Mouse (Mus musculus) limb, embryonic 15.5 days (tissue): ENCODE results near the gene Nlrc3. TPM values are rescaled to one million over a fixed set of nuclear protein-coding genes. Genes with fewer than 3 reads are reported as not detected.
"Not testable (repeated sequence)": the region's sequence is repeated elsewhere in the genome, so short reads cannot be mapped to it uniquely, and the experiment has no call there.

Experiments used
- ATAC-seq: fragments of 200-750 bp; cut with Nextera tagmentation; 2 replicates; pipeline ENCODE4 v1.8.0; 2017; ENCODE audit warnings: low read depth, moderate TSS enrichment; ENCODE audit not compliant: insufficient number of reproducible peaks, low FRiP score, low TSS enrichment
- H3K27ac ChIP-seq: fragments of 300-500 bp; sonication (generic); 2 replicates; pipeline ENCODE4 v1.5.1; 2015; ENCODE audit warnings: moderate library complexity, mild to moderate bottlenecking, inconsistent platforms
- H3K27me3 ChIP-seq: fragments of 300-500 bp; sonication (generic); 2 replicates; pipeline ENCODE4 v1.6.1; 2015; ENCODE audit warnings: inconsistent platforms
- H3K36me3 ChIP-seq: fragments of 300-500 bp; sonication (generic); 2 replicates; pipeline ENCODE4 v1.6.1; 2015; ENCODE audit warnings: inconsistent platforms
- H3K4me1 ChIP-seq: fragments of 300-500 bp; sonication (generic); 2 replicates; pipeline ENCODE4 v1.6.1; 2015; ENCODE audit warnings: inconsistent platforms
- H3K4me2 ChIP-seq: fragments of 300-500 bp; sonication (generic); 2 replicates; pipeline ENCODE4 v1.6.1; 2015; ENCODE audit warnings: mild to moderate bottlenecking, inconsistent platforms
- H3K4me3 ChIP-seq: fragments of 300-500 bp; sonication (generic); 2 replicates; pipeline ENCODE4 v1.5.1; 2015; ENCODE audit warnings: mild to moderate bottlenecking, inconsistent platforms
- H3K9ac ChIP-seq: fragments of 300-500 bp; sonication (generic); 2 replicates; pipeline ENCODE4 v1.6.1; 2015; ENCODE audit warnings: inconsistent platforms
- H3K9me3 ChIP-seq: fragments of 300-500 bp; sonication (generic); 2 replicates; pipeline ENCODE4 v1.6.1; 2016; ENCODE audit warnings: inconsistent platforms
- WGBS: fragments of 180-500 bp; shearing (Covaris S2); methylation state at CpG from one replicate; pipeline ENCODE4 v1.1.7; 2015; 5-methylcytosine and 5-hydroxymethylcytosine counted together
- polyA plus RNA-seq: library from polyadenylated mRNA; unstranded; fragments of >200 nt; fragmentation: Nextera tagmentation; extraction: Ambion mirVana; gene quantifications from 2 replicates; pipeline ENCODE4 v1.2.1, GENCODE M21; 2015

Gene Nlrc3
- polyA plus RNA-seq, 1 experiment from 2014 or later, result 1.00 TPM

- H3K36me3 ChIP-seq, result peaks cover 47% of the 10 kb centered on the region
- WGBS, result 54% methylated on average over 3 of the region's 3 CpGs
- H3K4me1 ChIP-seq, result no peaks in the 10 kb centered on the region
- no peak for ATAC-seq
- no peak overlapping the region for H3K9ac ChIP-seq
- no peaks in the 10 kb centered on the region for H3K9me3 ChIP-seq
- no peak overlapping the region for H3K4me2 ChIP-seq
- no peak overlapping the region for H3K27ac ChIP-seq
- no peaks in the 10 kb centered on the region for H3K27me3 ChIP-seq
- H3K4me3 ChIP-seq, result no peak overlapping the region
These were observed 280 bp upstream of the Nlrc3 start for GRCm38 (mm10) chr16:3976712-3977111.

GRCm38 (mm10) chr16:3975658-3976057 lies 774 bp downstream of the Nlrc3 start:
- Histone ChIP-seq H3K4me2 (no peak overlapping the region), H3K27me3 (no peaks in the 10 kb centered on the region), H3K9me3 (no peaks in the 10 kb centered on the region), H3K27ac (no peak overlapping the region), H3K36me3 (peaks cover 36% of the 10 kb centered on the region), H3K4me1 (no peaks in the 10 kb centered on the region), H3K4me3 (no peak overlapping the region), H3K9ac (no peak overlapping the region)
- 80% methylated on average over 7 of the region's 7 CpGs for WGBS
- ATAC-seq, result no peak

- WGBS, result 90% methylated on average over 19 of the region's 19 CpGs
- ATAC-seq, H3K27me3 ChIP-seq, H3K27ac ChIP-seq, H3K9ac ChIP-seq, H3K4me1 ChIP-seq, H3K4me3 ChIP-seq, H3K4me2 ChIP-seq, H3K9me3 ChIP-seq: not testable (repeated sequence)
- H3K36me3 ChIP-seq, result peaks cover 24% of the 10 kb centered on the region
These were observed 2.0 kb downstream of the Nlrc3 start for GRCm38 (mm10) chr16:3974456-3974855.

- ATAC-seq, result no peak
- H3K27me3 ChIP-seq, result no peaks in the 10 kb centered on the region
- 82% methylated on average over 3 of the region's 3 CpGs for WGBS
- H3K4me1 ChIP-seq, result no peaks in the 10 kb centered on the region
- H3K27ac ChIP-seq, result no peak overlapping the region
- H3K4me3 ChIP-seq, result no peak overlapping the region
- no peak overlapping the region for H3K9ac ChIP-seq
- H3K4me2 ChIP-seq, result no peak overlapping the region
- no peaks in the 10 kb centered on the region for H3K36me3 ChIP-seq
- H3K9me3 ChIP-seq, result no peaks in the 10 kb centered on the region
These were observed 10.9 kb downstream of the Nlrc3 start for GRCm38 (mm10) chr16:3965534-3965933.

GRCm38 (mm10) chr16:3964990-3965389 lies 11.4 kb downstream of the Nlrc3 start:
- no peaks in the 10 kb centered on the region for H3K9me3 ChIP-seq
- H3K4me1 ChIP-seq, result no peaks in the 10 kb centered on the region
- no peaks in the 10 kb centered on the region for H3K27me3 ChIP-seq
- no peak for ATAC-seq
- H3K27ac ChIP-seq, result no peak overlapping the region
- H3K36me3 ChIP-seq, result no peaks in the 10 kb centered on the region
- no peak overlapping the region for H3K4me2 ChIP-seq
- H3K9ac ChIP-seq, result no peak overlapping the region
- H3K4me3 ChIP-seq, result no peak overlapping the region
- 70% methylated on average over 10 of the region's 10 CpGs for WGBS

GRCm38 (mm10) chr16:3959261-3959660 lies 17.2 kb downstream of the Nlrc3 start:
- H3K9ac ChIP-seq, result no peak overlapping the region
- H3K36me3 ChIP-seq, result no peaks in the 10 kb centered on the region
- H3K27me3 ChIP-seq, result no peaks in the 10 kb centered on the region
- no peaks in the 10 kb centered on the region for H3K9me3 ChIP-seq
- no peak overlapping the region for H3K4me3 ChIP-seq
- H3K27ac ChIP-seq, result no peak overlapping the region
- no peak overlapping the region for H3K4me2 ChIP-seq
- ATAC-seq, result no peak
- no peaks in the 10 kb centered on the region for H3K4me1 ChIP-seq
- 52% methylated on average over 2 of the region's 2 CpGs for whole genome bisulfite sequencing

GRCm38 (mm10) chr16:3956369-3956768 lies 20.1 kb downstream of the Nlrc3 start:
- Histone ChIP-seq H3K4me1 (no peaks in the 10 kb centered on the region), H3K36me3 (no peaks in the 10 kb centered on the region), H3K4me3 (no peak overlapping the region), H3K27ac (no peak overlapping the region), H3K9ac (no peak overlapping the region), H3K4me2 (no peak overlapping the region), H3K9me3 (no peaks in the 10 kb centered on the region), H3K27me3 (no peaks in the 10 kb centered on the region)
- no peak for ATAC-seq
- WGBS, result 78% methylated on average over 6 of the region's 6 CpGs

GRCm38 (mm10) chr16:3951141-3951540 lies 25.3 kb downstream of the Nlrc3 start:
- H3K9ac ChIP-seq, result no peak overlapping the region
- 88% methylated on average over 1 of the region's 1 CpGs for WGBS
- ATAC-seq, result no peak
- no peaks in the 10 kb centered on the region for H3K36me3 ChIP-seq
- H3K9me3 ChIP-seq, result no peaks in the 10 kb centered on the region
- no peak overlapping the region for H3K27ac ChIP-seq
- no peaks in the 10 kb centered on the region for H3K4me1 ChIP-seq
- no peak overlapping the region for H3K4me3 ChIP-seq
- H3K27me3 ChIP-seq, result no peaks in the 10 kb centered on the region
- no peak overlapping the region for H3K4me2 ChIP-seq

GRCm38 (mm10) chr16:3934701-3935100 lies 41.7 kb downstream of the Nlrc3 start:
- 84% methylated on average over 4 of the region's 4 CpGs for WGBS
- no peak overlapping the region for H3K4me3 ChIP-seq
- H3K36me3 ChIP-seq, result peaks cover 81% of the 10 kb centered on the region
- H3K9ac ChIP-seq, result no peak overlapping the region
- H3K4me1 ChIP-seq, result no peaks in the 10 kb centered on the region
- H3K4me2 ChIP-seq, result no peak overlapping the region
- ATAC-seq, result no peak
- no peaks in the 10 kb centered on the region for H3K27me3 ChIP-seq
- no peak overlapping the region for H3K27ac ChIP-seq
- H3K9me3 ChIP-seq, result no peaks in the 10 kb centered on the region

GRCm38 (mm10) chr16:3934091-3934490 lies 42.3 kb downstream of the Nlrc3 start:
- H3K36me3 ChIP-seq, result peaks cover 83% of the 10 kb centered on the region
- ATAC-seq, result no peak
- no peak overlapping the region for H3K9ac ChIP-seq
- H3K4me1 ChIP-seq, result no peaks in the 10 kb centered on the region
- H3K27me3 ChIP-seq, result no peaks in the 10 kb centered on the region
- H3K4me2 ChIP-seq, result no peak overlapping the region
- H3K4me3 ChIP-seq, result no peak overlapping the region
- 96% methylated on average over 1 of the region's 1 CpGs for WGBS
- H3K27ac ChIP-seq, result no peak overlapping the region
- no peaks in the 10 kb centered on the region for H3K9me3 ChIP-seq

- H3K36me3 ChIP-seq, result peaks cover 81% of the 10 kb centered on the region
- WGBS, result 92% methylated on average over 6 of the region's 6 CpGs
- no peak overlapping the region for H3K27ac ChIP-seq
These were observed 42.9 kb downstream of the Nlrc3 start for GRCm38 (mm10) chr16:3933536-3933935.

GRCm38 (mm10) chr16:3929151-3929550 lies 47.3 kb downstream of the Nlrc3 start:
- no peak overlapping the region for H3K4me3 ChIP-seq
- H3K27me3 ChIP-seq, result no peaks in the 10 kb centered on the region
- H3K9me3 ChIP-seq, result no peaks in the 10 kb centered on the region
- H3K4me1 ChIP-seq, result no peaks in the 10 kb centered on the region
- no peak overlapping the region for H3K27ac ChIP-seq
- WGBS, result 84% methylated on average over 7 of the region's 7 CpGs
- ATAC-seq, result no peak
- peaks cover 71% of the 10 kb centered on the region for H3K36me3 ChIP-seq
- H3K9ac ChIP-seq, result no peak overlapping the region
- H3K4me2 ChIP-seq, result no peak overlapping the region

More at GRCm38 (mm10) chr16:3933536-3933935, 42.9 kb downstream of the Nlrc3 start:
- no peak overlapping the region for H3K4me3 ChIP-seq
- no peaks in the 10 kb centered on the region for H3K9me3 ChIP-seq
- H3K27me3 ChIP-seq, result no peaks in the 10 kb centered on the region
- H3K4me1 ChIP-seq, result no peaks in the 10 kb centered on the region
- no peak overlapping the region for H3K9ac ChIP-seq
- no peak for ATAC-seq
- no peak overlapping the region for H3K4me2 ChIP-seq

GRCm38 (mm10) chr16:3928582-3928981 lies 47.9 kb downstream of the Nlrc3 start:
- Histone ChIP-seq H3K36me3 (peaks cover 70% of the 10 kb centered on the region), H3K27me3 (no peaks in the 10 kb centered on the region), H3K9ac (no peak overlapping the region), H3K4me1 (0 out of 2 replicates have a peak, but pooled peaks cover 1% of the 10 kb centered on the region), H3K4me3 (no peak overlapping the region), H3K9me3 (no peaks in the 10 kb centered on the region), H3K4me2 (no peak overlapping the region), H3K27ac (no peak overlapping the region)
- 81% methylated on average over 1 of the region's 1 CpGs for WGBS
- ATAC-seq, result no peak
